Mouse (Mus musculus) megakaryocyte progenitor cell, adult 5-6 weeks (primary cell): ENCODE measurements around the gene Phox2a. TPM values are rescaled to one million over a fixed set of nuclear protein-coding genes. Genes with fewer than 3 reads are reported as not detected.

Source experiments
- ATAC-seq: replicated peaks from 2 replicates; pipeline ENCODE4 v1.8.0; 2016; ENCODE audit warnings: mild to moderate bottlenecking, moderate TSS enrichment, inconsistent platforms; ENCODE audit not compliant: poor library complexity
- total RNA-seq, 2 experiments: library from RNA; stranded (forward) in 1 of 2; stranded (reverse) in 1 of 2; fragments of 157-497, 149-512 nt in 1 of 2; fragments of 200-1000 nt in 1 of 2; gene quantifications; 2 replicates each; pipeline versions ENCODE4 v1.2.3 to v1.2.4; 2015 to 2017

The Phox2a gene
- total RNA-seq, 2 experiments from 2014 or later: not detected

GRCm38 (mm10) chr7:101837154-101837605, 19.1 kb downstream of the Phox2a start:
- no peak for ATAC-seq

- peak; percentile 35 for ATAC-seq
These were observed 19.7 kb downstream of the Phox2a start, which contains the start of gene Inppl1 for GRCm38 (mm10) chr7:101837606-101838471. Inppl1 (minus strand) TSS chr7:101838229.

- no peak for ATAC-seq
These were observed 26.1 kb downstream of the Phox2a start for GRCm38 (mm10) chr7:101844186-101844585.

- peak; percentile 39 for ATAC-seq
These were observed 29.8 kb downstream of the Phox2a start for GRCm38 (mm10) chr7:101847934-101848333.

- peak; percentile 42 for ATAC-seq
These were observed 33.6 kb downstream of the Phox2a start for GRCm38 (mm10) chr7:101851689-101852088.

GRCm38 (mm10) chr7:101852846-101853245, 34.7 kb downstream of the Phox2a start:
- no peak for ATAC-seq

GRCm38 (mm10) chr7:101853816-101854215, 35.7 kb downstream of the Phox2a start:
- ATAC-seq: no peak

GRCm38 (mm10) chr7:101857094-101857493, 39.0 kb downstream of the Phox2a start, which contains the start of gene Folr2:
Folr2 (minus strand) TSS chr7:101857194.
- ATAC-seq: no peak

GRCm38 (mm10) chr7:101858362-101858761, 40.2 kb downstream of the Phox2a start:
- ATAC-seq: peak; percentile 39; the same call in 1 of the 2 replicates

- no peak for ATAC-seq
These were observed 42.9 kb downstream of the Phox2a start for GRCm38 (mm10) chr7:101860978-101861377.

GRCm38 (mm10) chr7:101862291-101862690, 44.2 kb downstream of the Phox2a start:
- no peak for ATAC-seq

- no peak for ATAC-seq
These were observed 45.3 kb downstream of the Phox2a start, which contains the start of gene Anapc15 for GRCm38 (mm10) chr7:101863415-101863814. Anapc15 (plus strand) TSS chr7:101863715.

GRCm38 (mm10) chr7:101866491-101867265, 48.6 kb downstream of the Phox2a start:
- no peak for ATAC-seq

- no peak for ATAC-seq
These were observed 49.4 kb downstream of the Phox2a start for GRCm38 (mm10) chr7:101867482-101867881.

GRCm38 (mm10) chr7:101868241-101869162, 50.4 kb downstream of the Phox2a start:
- peak; percentile 69 for ATAC-seq

GRCm38 (mm10) chr7:101869163-101869500, 51.0 kb downstream of the Phox2a start:
- no peak for ATAC-seq

GRCm38 (mm10) chr7:101870629-101871028, 52.5 kb downstream of the Phox2a start, which contains the start of gene Folr1:
Folr1 (minus strand) TSS chr7:101870788.
- no peak for ATAC-seq

- peak; percentile 57 for ATAC-seq
These were observed 53.2 kb downstream of the Phox2a start for GRCm38 (mm10) chr7:101871296-101871695.
